Mouse (Mus musculus) embryonic facial prominence, embryonic 12.5 days (tissue): ENCODE measurements around the gene Gnl1. TPM values are rescaled to one million over a fixed set of nuclear protein-coding genes. Genes with fewer than 3 reads are reported as not detected.

Source experiments
- ATAC-seq: fragments of 200-750 bp; cut with Nextera tagmentation; 2 replicates; pipeline ENCODE4 v1.8.0; 2017; ENCODE audit not compliant: insufficient number of reproducible peaks, insufficient read depth, low FRiP score, low TSS enrichment
- H3K27ac ChIP-seq: fragments of 300-500 bp; sonication (generic); 2 replicates; pipeline ENCODE4 v1.5.1; 2016; ENCODE audit warnings: mild to moderate bottlenecking
- H3K27me3 ChIP-seq: fragments of 300-500 bp; sonication (generic); 2 replicates; pipeline ENCODE4 v1.6.1; 2016; ENCODE audit warnings: mild to moderate bottlenecking, moderate library complexity
- H3K36me3 ChIP-seq: fragments of 300-500 bp; sonication (generic); 2 replicates; pipeline ENCODE4 v1.6.1; 2016; ENCODE audit warnings: mild to moderate bottlenecking
- H3K4me1 ChIP-seq: fragments of 300-500 bp; sonication (generic); 2 replicates; pipeline ENCODE4 v1.6.1; 2016
- H3K4me2 ChIP-seq: fragments of 300-500 bp; sonication (generic); replicated peaks from 2 replicates; pipeline ENCODE4 v1.6.1; 2016; ENCODE audit warnings: mild to moderate bottlenecking, moderate library complexity
- H3K4me3 ChIP-seq: fragments of 300-500 bp; sonication (generic); 2 replicates; pipeline ENCODE4 v1.5.1; 2016; ENCODE audit warnings: mild to moderate bottlenecking
- H3K9ac ChIP-seq: fragments of 300-500 bp; sonication (generic); 2 replicates; pipeline ENCODE4 v1.6.1; 2016; ENCODE audit warnings: mild to moderate bottlenecking, moderate library complexity
- H3K9me3 ChIP-seq: fragments of 300-500 bp; sonication (generic); 2 replicates; pipeline ENCODE4 v1.6.1; 2016; ENCODE audit warnings: mild to moderate bottlenecking, moderate library complexity
- WGBS: fragments of 180-500 bp; shearing (Covaris S2); methylation state at CpG from one replicate; pipeline ENCODE4 v1.1.7; 2016; 5-methylcytosine and 5-hydroxymethylcytosine counted together
- polyA plus RNA-seq: library from polyadenylated mRNA; unstranded; fragments of >200 nt; fragmentation: Nextera tagmentation; extraction: Ambion mirVana; gene quantifications from 2 replicates; pipeline ENCODE4 v1.2.1, GENCODE M21; 2016

Gnl1 gene
- polyA plus RNA-seq, 1 experiment from 2014 or later: 71.5 TPM

DNA sequence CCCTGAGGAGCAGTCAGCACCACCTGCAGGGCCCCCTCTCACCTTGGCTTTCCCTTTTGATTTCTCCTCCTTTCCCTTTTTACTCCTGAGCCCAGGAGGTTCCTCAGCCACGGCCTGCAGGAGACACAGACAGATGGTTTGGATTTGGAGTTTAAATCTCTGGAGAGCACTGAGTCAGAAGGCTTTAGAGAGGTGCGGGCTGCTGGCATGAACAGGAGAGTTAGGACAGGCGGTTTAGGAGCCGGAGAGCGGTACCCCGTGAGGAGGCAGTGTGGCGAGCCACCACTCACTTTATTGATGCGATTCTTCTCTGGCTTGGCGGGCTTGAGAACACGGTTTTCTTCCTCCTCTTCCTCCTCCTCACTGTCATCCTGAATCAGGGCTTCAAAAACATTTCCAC lies 16.4 kb upstream of the Gnl1 start:
- peaks cover 78% of the 10 kb centered on the region for H3K36me3 ChIP-seq
- H3K27me3 ChIP-seq: no peaks in the 10 kb centered on the region
- no peak overlapping the region for H3K4me2 ChIP-seq
- H3K9me3 ChIP-seq: no peaks in the 10 kb centered on the region
- H3K4me1 ChIP-seq: no peaks in the 10 kb centered on the region
- 88% methylated on average over 10 of the region's 10 CpGs for WGBS
- no peak overlapping the region for H3K4me3 ChIP-seq
- no peak overlapping the region for H3K9ac ChIP-seq
- H3K27ac ChIP-seq: no peak overlapping the region
- ATAC-seq: no peak

- Histone ChIP-seq H3K4me2 (no peak overlapping the region), H3K27ac (no peak overlapping the region), H3K36me3 (peaks cover 38% of the 10 kb centered on the region), H3K4me1 (peaks cover 11% of the 10 kb centered on the region), H3K9me3 (no peaks in the 10 kb centered on the region), H3K4me3 (no peak overlapping the region), H3K9ac (no peak overlapping the region), H3K27me3 (no peaks in the 10 kb centered on the region)
- 90% methylated on average over 2 of the region's 2 CpGs for WGBS
- ATAC-seq: no peak
These were observed 12.0 kb upstream of the Gnl1 start for GRCm38 (mm10) chr17:35967621-35968020.

DNA sequence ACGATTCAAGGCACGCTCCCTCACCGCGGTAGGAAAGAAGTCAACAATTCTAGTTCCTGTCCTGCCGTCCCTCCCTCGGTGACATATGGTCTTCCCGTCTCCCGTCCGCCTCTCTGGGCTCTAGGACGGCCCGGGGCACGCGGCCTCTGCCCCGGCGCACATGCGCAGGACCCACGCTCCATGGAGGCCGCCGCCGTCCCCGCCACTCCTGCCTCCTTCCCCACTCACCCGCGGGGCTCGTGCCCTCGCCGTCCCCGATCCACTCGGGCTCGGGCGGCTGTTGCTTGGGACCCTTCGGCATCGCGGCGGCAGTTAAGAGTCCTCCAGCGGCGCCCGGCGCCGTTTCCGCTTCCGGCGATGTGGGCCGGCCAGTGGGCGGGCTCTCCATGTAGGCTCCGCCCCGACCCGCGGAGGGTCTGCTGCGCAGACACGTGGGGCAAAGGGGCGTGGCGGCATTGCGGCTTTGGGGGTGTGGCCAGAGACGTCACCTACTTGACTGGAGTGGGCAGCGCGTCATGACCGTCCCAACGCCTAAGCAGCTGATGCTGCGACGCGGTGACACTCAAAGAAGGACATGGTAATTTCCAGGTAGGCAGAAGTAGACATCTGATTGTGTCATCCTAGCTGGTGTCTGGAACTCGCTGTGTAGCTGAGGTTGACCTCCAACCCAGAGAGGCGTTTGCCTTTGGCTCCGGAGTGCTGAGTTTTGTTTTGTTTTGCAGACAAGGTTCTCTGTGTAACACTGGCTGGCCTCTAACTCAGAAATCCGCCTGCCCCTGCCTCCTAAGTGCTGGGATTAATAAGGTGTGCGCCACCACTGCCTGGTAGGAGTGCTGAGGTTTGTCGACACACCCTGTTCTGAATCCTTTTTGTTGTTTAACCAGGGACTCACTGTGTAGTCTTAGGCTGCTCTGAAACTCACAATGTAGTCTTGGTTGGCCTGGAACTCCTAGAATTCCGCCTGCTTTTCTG lies 9.9 kb upstream of the Gnl1 start, which contains the start of gene Abcf1:
Gene Abcf1, minus strand, starts transcription at position 344 of the 972 bp plus-strand sequence.
- Histone ChIP-seq H3K9ac (peak within 1 kb of the TSS; percentile 81), H3K36me3 (peaks cover 35% of the 10 kb centered on the region), H3K4me1 (peaks cover 11% of the 10 kb centered on the region), H3K4me2 (peak within 1 kb of the TSS; percentile 76), H3K4me3 (peak within 1 kb of the TSS; percentile 97), H3K27me3 (no peaks in the 10 kb centered on the region), H3K27ac (peak within 1 kb of the TSS; percentile 73), H3K9me3 (no peaks in the 10 kb centered on the region)
- ATAC-seq: peak; percentile 90
- under 1% methylated on average over 68 of the region's 68 CpGs for WGBS

DNA sequence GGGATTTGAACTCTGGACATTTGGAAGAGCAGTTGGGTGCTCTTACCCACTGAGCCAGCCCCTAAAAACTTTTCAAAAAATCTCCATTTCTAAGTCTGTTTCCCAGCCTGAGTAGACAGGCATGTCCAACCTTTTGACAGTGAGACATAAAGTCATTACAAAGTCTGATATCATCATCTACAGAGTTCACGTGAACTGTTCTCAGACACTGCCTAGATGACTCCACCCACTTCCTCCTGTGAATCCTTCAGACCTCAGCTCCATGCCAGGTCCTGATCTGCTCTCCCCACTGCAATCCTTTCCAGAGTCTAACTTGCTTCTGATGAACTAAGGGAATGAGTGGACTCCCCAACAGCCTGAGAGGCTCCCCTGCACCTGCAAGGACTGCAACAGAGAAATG lies 7.5 kb upstream of the Gnl1 start:
- WGBS: 88% methylated on average over 1 of the region's 1 CpGs
- Histone ChIP-seq H3K9me3 (no peaks in the 10 kb centered on the region), H3K36me3 (peaks cover 21% of the 10 kb centered on the region), H3K4me3 (no peak overlapping the region), H3K27me3 (no peaks in the 10 kb centered on the region), H3K27ac (no peak overlapping the region), H3K9ac (no peak overlapping the region), H3K4me2 (no peak overlapping the region), H3K4me1 (peaks cover 11% of the 10 kb centered on the region)
- ATAC-seq: no peak

DNA sequence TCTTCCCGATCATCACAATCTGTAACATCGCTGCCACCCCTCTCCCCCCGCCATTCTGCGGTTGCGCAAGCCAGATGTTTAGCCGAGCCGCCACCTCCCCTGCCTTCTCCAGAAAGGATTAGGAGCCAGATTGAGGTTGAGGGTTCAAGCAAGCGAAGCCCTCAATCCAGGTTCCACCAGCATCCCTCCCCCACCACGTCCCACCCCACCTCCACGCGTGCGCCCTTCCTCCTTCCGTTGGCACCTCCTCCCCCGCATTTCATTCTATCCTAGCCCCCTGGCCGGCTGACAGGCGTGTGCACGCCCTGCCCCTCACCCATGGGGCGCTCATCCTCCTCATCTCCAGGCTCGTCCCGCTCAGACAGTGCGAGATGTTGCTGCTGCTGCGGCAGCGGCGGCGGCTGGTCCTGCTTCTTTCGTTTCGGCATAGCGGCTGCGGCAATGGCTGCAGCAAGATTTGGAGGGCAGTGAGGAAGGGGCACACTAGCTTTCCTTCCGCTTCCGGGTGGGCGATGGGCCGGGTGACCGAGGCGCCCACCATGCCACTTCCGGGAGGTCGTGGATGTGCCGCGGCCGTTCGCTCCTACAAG lies 745 bp upstream of the Gnl1 start:
- Histone ChIP-seq H3K4me3 (peak overlapping the region; percentile 95), H3K9me3 (no peaks in the 10 kb centered on the region), H3K27me3 (no peaks in the 10 kb centered on the region), H3K9ac (peak overlapping the region; percentile 87), H3K4me1 (peaks cover 16% of the 10 kb centered on the region), H3K27ac (peak overlapping the region; percentile 97), H3K36me3 (peaks cover 36% of the 10 kb centered on the region), H3K4me2 (peak overlapping the region; percentile 78)
- under 1% methylated on average over 41 of the region's 41 CpGs for WGBS
- peak; percentile 75 for ATAC-seq

DNA sequence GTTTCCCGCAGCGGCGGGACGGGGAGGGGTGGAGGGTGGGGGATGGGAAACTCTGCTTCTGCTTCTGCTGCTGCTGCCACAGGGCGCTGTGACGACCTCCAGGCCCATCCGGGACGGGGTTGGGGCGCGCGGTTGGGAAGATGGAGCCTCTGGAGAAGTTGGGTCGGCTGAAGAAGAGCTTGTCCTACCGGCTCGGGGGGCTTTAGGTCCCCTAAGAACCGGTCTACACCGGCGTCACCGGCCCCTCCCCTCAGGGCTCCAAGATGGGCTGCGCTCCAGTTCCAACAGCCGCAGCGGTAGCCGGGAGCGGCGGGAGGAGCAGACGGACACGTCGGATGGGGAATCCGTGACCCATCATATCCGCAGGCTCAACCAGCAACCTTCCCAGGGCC lies 708 bp downstream of the Gnl1 start:
- peaks cover 16% of the 10 kb centered on the region for H3K4me1 ChIP-seq
- H3K9me3 ChIP-seq: no peaks in the 10 kb centered on the region
- peak overlapping the region; percentile 95 for H3K4me3 ChIP-seq
- H3K4me2 ChIP-seq: peak overlapping the region; percentile 78
- peak overlapping the region; percentile 97 for H3K27ac ChIP-seq
- H3K36me3 ChIP-seq: peaks cover 35% of the 10 kb centered on the region
- ATAC-seq: peak; percentile 13; the same call in 1 of the 2 replicates
- H3K27me3 ChIP-seq: no peaks in the 10 kb centered on the region
- peak overlapping the region; percentile 87 for H3K9ac ChIP-seq
- under 1% methylated on average over 26 of the region's 29 CpGs for WGBS

DNA sequence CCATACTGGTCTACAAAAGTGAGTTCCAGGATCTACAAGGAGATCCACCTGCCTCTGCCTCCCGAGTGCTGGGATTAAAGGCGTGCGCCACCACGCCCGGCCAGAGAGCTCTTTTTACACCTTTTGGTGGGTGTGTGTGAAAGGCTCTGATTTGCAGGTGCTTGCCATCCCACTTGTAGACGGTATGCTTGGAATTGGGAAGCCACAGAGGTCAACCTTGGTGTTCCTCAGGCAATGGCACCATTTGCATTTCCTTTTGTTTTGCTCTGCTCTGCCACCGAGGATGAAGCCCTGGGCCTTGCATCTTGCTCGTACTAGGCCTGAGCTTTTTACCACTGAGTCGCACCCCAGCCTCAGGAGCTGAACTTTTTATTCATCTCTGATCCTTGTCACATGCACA lies 2.1 kb downstream of the Gnl1 start:
- Histone ChIP-seq H3K36me3 (peaks cover 49% of the 10 kb centered on the region), H3K27ac (no peak overlapping the region), H3K9ac (no peak overlapping the region), H3K4me3 (peak overlapping the region; percentile 95; the same call in 1 of the 2 replicates), H3K4me2 (no peak overlapping the region), H3K4me1 (peaks cover 16% of the 10 kb centered on the region), H3K27me3 (no peaks in the 10 kb centered on the region), H3K9me3 (no peaks in the 10 kb centered on the region)
- 90% methylated on average over 9 of the region's 9 CpGs for WGBS
- no peak for ATAC-seq

GRCm38 (mm10) chr17:35991781-35992180 lies 12.1 kb downstream of the Gnl1 start:
- Histone ChIP-seq H3K4me2 (no peak overlapping the region), H3K4me1 (peaks cover 7% of the 10 kb centered on the region), H3K36me3 (peaks cover 31% of the 10 kb centered on the region), H3K4me3 (no peak overlapping the region), H3K27ac (no peak overlapping the region), H3K9ac (no peak overlapping the region), H3K9me3 (no peaks in the 10 kb centered on the region), H3K27me3 (no peaks in the 10 kb centered on the region)
- ATAC-seq: no peak
- WGBS: 45% methylated on average over 10 of the region's 10 CpGs

GRCm38 (mm10) chr17:35993675-35994074 lies 14.0 kb downstream of the Gnl1 start:
- H3K4me3 ChIP-seq: peak overlapping the region; percentile 16; the same call in 1 of the 2 replicates

DNA sequence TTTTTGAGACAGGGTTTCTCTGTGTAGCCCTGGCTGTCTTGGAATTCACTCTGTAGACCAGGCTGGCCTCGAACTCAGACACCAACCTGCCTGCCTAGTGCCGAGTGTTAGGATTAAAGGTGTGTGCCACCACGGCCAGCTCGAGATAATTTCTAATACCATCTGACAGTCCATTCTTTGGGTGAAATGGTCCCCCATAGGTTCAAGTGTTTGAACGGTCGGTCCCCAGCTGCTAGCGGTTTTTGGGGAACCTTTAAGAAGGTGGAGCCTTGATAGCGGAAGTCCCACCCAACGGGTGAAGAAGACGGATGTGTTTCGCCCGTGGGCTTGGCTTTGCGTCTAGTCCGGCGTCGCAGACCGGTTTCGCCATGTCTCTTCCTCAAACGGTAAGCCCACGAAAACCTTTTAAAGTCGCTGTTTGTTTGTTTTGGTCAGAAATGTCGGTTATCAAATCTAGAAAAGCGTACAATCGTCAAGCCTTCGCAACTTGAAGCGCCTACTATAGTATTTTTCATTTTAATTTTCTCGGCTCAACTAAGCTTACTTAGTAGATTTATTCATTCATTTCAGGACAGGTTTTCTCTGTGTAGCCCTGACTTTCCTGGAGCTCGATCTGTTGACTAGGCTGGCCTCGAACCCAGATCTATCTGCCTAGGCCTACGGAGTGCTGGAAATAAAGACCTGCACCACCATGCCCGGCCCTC lies 14.7 kb downstream of the Gnl1 start:
- Histone ChIP-seq H3K36me3 (peaks cover 5% of the 10 kb centered on the region; the same call in 1 of the 2 replicates), H3K9ac (peak overlapping the region; percentile 61), H3K27ac (no peak overlapping the region), H3K9me3 (no peaks in the 10 kb centered on the region), H3K4me1 (peaks cover 9% of the 10 kb centered on the region), H3K27me3 (no peaks in the 10 kb centered on the region), H3K4me3 (peak overlapping the region; percentile 60), H3K4me2 (peak overlapping the region; percentile 65)
- peak; percentile 53; the same call in 1 of the 2 replicates for ATAC-seq
- WGBS: 3% methylated on average over 31 of the region's 31 CpGs

More at GRCm38 (mm10) chr17:35993675-35994074, 14.0 kb downstream of the Gnl1 start:
- Histone ChIP-seq H3K4me1 (peaks cover 9% of the 10 kb centered on the region), H3K9me3 (no peaks in the 10 kb centered on the region), H3K4me2 (peak overlapping the region; percentile 65), H3K36me3 (peaks cover 12% of the 10 kb centered on the region), H3K27ac (no peak overlapping the region), H3K27me3 (no peaks in the 10 kb centered on the region), H3K9ac (no peak overlapping the region)
- peak; percentile 73 for ATAC-seq
- WGBS: 8% methylated on average over 17 of the region's 17 CpGs

GRCm38 (mm10) chr17:35994879-35995240 lies 15.2 kb downstream of the Gnl1 start:
- Histone ChIP-seq H3K27ac (no peak overlapping the region), H3K36me3 (no peaks in the 10 kb centered on the region), H3K9me3 (no peaks in the 10 kb centered on the region), H3K27me3 (no peaks in the 10 kb centered on the region), H3K4me2 (peak overlapping the region; percentile 65), H3K4me3 (peak overlapping the region; percentile 60), H3K9ac (peak overlapping the region; percentile 61), H3K4me1 (peaks cover 9% of the 10 kb centered on the region)
- ATAC-seq: no peak
- WGBS: 5% methylated on average over 14 of the region's 14 CpGs
